ENCODE assay signal across 14 mouse cellular contexts in the genomic region with DNA sequence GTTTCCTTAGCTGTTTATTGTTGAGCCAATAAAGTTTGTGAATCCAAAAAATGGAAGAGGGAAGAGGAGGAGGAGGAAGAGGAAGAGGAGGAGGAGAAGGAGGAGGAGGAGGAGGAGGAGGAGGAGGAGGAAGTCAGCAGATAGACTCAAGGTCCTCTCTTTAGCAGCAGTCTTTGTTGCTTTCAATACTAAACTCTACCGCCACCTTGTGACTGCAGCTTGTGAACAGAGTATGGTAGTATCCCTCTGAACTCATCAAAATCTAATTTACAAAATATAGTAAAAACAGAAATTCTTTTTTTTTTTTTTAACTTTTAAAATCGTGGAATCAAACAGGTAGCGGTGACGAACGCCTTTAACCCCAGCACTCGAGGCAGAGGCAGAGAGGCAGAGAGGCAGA. TPM values are rescaled to one million over a fixed set of nuclear protein-coding genes. Genes with fewer than 3 reads are reported as not detected.
A peak's percentile ranks its signal among the peaks of the same experiment; 100 is the strongest.
DNase-seq lines count a peak whose midpoint lies in the region; ATAC-seq and TF ChIP-seq lines count a peak whose summit lies in the region.
"Had no signal": no experiment of that assay in that cellular context is flagged by ENCODE, and none has a peak within 500 bp of the region (broad histone marks: within the 10 kb centered on the region; RNA-seq: fewer than 3 reads in every experiment).

No protein-coding gene starts in this region.

- H3K27me3 ChIP-seq in kidney, adult 2 months (replicated peaks; ENCODE audit: control insufficient read depth, insufficient read depth, low read length) = no peaks in the 10 kb centered on the region
- no peaks in the 10 kb centered on the region for H3K27me3 ChIP-seq in forebrain, embryonic 12.5 days

- H3K9me3 ChIP-seq in forebrain, embryonic 12.5 days = no peaks in the 10 kb centered on the region
- H3K9me3 ChIP-seq: heart, embryonic 10.5 days had no signal

- ATAC-seq in CD4-positive, CD25-positive, alpha-beta regulatory T cell, adult 4 months = no peak
- ATAC-seq in megakaryocyte-erythroid progenitor cell, adult 5-6 weeks (replicated peaks; ENCODE audit: low FRiP score, low TSS enrichment, poor library complexity, severe bottlenecking) = 0 out of 2 replicates have a peak, but pooled peaks have one; percentile 48
- no peak for ATAC-seq in forebrain, embryonic 12.5 days (ENCODE audit: low FRiP score)

- 63% methylated on average over 6 of the region's 6 CpGs for WGBS in kidney, adult 2 months
- 76% methylated on average over 6 of the region's 6 CpGs for WGBS in forebrain, embryonic 12.5 days

- no peak overlapping the region for H3K4me3 ChIP-seq in kidney, adult 2 months (ENCODE audit: insufficient read depth, low read depth, low read length)
- no peak overlapping the region for H3K4me3 ChIP-seq in forebrain, embryonic 12.5 days (replicated peaks)
- H3K4me3 ChIP-seq: heart, embryonic 10.5 days; megakaryocyte, embryonic 14.5 days had no signal

- no peak for TF ChIP-seq POLR2A in kidney, adult 2 months (IDR thresholded peaks at IDR 0.05; ENCODE audit: low read depth, low read length)

- H3K4me2 ChIP-seq in forebrain, embryonic 12.5 days = no peak overlapping the region

- H3K27ac ChIP-seq in kidney, adult 2 months (ENCODE audit: insufficient read depth, low read depth, low read length) = no peak overlapping the region
- no peak overlapping the region for H3K27ac ChIP-seq in forebrain, embryonic 12.5 days

- H3K9ac ChIP-seq in forebrain, embryonic 12.5 days = no peak overlapping the region

- TF ChIP-seq CTCF in kidney, adult 2 months (conservative IDR thresholded peaks at IDR 0.05; ENCODE audit: insufficient read depth, insufficient read length, low read depth, low read length) = no peak

- DNase-seq in CD4-positive, CD25-positive, alpha-beta regulatory T cell, adult 2 months (ENCODE audit: low read depth, low spot score) = peak; percentile 26
- DNase-seq in kidney, adult 9 months = peak; percentile 27
- no peak for DNase-seq in kidney, adult 2 months
- DNase-seq in right cerebral cortex, adult 2 months (ENCODE audit: low spot score in 2 of 2) = peak; percentile 26 to 44
- no peak for DNase-seq in right cerebral cortex, postnatal 10 days (ENCODE audit: low spot score in 2 of 2)
- DNase-seq: cerebellum, adult 8-10 months; kidney, adult 18-20 months had no signal

- no peaks in the 10 kb centered on the region for H3K4me1 ChIP-seq in kidney, adult 2 months (ENCODE audit: control insufficient read depth, insufficient read depth, low read length)
- peaks cover 3% of the 10 kb centered on the region; the same call in 1 of the 2 replicates for H3K4me1 ChIP-seq in forebrain, embryonic 12.5 days

- H3K36me3 ChIP-seq in kidney, adult 2 months (ENCODE audit: control insufficient read depth, insufficient read depth, low read length) = no peaks in the 10 kb centered on the region
- no peaks in the 10 kb centered on the region for H3K36me3 ChIP-seq in forebrain, embryonic 12.5 days (replicated peaks)
- H3K36me3 ChIP-seq: heart, embryonic 10.5 days had no signal

RNA-seq across cellular contexts. Expression of gene Lrrc10, which starts 4.8 kb away (rescaled TPM):
- polyA plus RNA-seq in CD4-positive, CD25-positive, alpha-beta regulatory T cell, adult 4 months (2017; shearing (Covaris generic)) = not detected
- polyA plus RNA-seq in kidney, adult 2 months (2012; rRNA removed) = 0.13 TPM in 1 of 2 replicates, not detected in the other
- total RNA-seq in megakaryocyte-erythroid progenitor cell, adult 5-6 weeks (2014; fragmentation: Nextera tagmentation) = not detected in 2 replicates
- total RNA-seq in megakaryocyte-erythroid progenitor cell, adult 5-6 weeks (2017) = not detected in 2 replicates
- polyA plus RNA-seq in forebrain, embryonic 12.5 days (2016; fragmentation: Nextera tagmentation; extraction: Ambion mirVana) = not detected in 2 replicates
- total RNA-seq: left cerebral cortex, postnatal 25 days had no signal
- polyA plus RNA-seq: neural tube, embryonic 14.5 days had no signal

RNA-seq across cellular contexts. Expression of gene Cct2, which starts 23.3 kb away (rescaled TPM):
- polyA plus RNA-seq in CD4-positive, CD25-positive, alpha-beta regulatory T cell, adult 4 months (2017; shearing (Covaris generic)) = 100 to 1,000 TPM; 185 to 226 TPM
- polyA plus RNA-seq in kidney, adult 2 months (2012; rRNA removed) = 67.1 and 84.6 TPM in 2 replicates
- total RNA-seq in megakaryocyte-erythroid progenitor cell, adult 5-6 weeks (2014; fragmentation: Nextera tagmentation) = 545 and 559 TPM in 2 replicates
- total RNA-seq in megakaryocyte-erythroid progenitor cell, adult 5-6 weeks (2017) = 707 and 779 TPM in 2 replicates
- polyA plus RNA-seq in forebrain, embryonic 12.5 days (2016; fragmentation: Nextera tagmentation; extraction: Ambion mirVana) = 263 and 274 TPM in 2 replicates

RNA-seq across cellular contexts. Expression of gene Best3, which starts 54.2 kb away (rescaled TPM):
- not detected for polyA plus RNA-seq in CD4-positive, CD25-positive, alpha-beta regulatory T cell, adult 4 months (2017; shearing (Covaris generic))
- polyA plus RNA-seq in kidney, adult 2 months (2012; rRNA removed) = 0.97 and 1.1 TPM in 2 replicates
- not detected in 2 replicates for total RNA-seq in megakaryocyte-erythroid progenitor cell, adult 5-6 weeks (2014; fragmentation: Nextera tagmentation)
- total RNA-seq in megakaryocyte-erythroid progenitor cell, adult 5-6 weeks (2017) = not detected in 2 replicates
- 0.09 TPM in 1 of 2 replicates, not detected in the other for polyA plus RNA-seq in forebrain, embryonic 12.5 days (2016; fragmentation: Nextera tagmentation; extraction: Ambion mirVana)

Comparison
In these comparisons a context has a peak if more than half of its experiments do, and no peak if none do; other contexts are left out.
1. DNase-seq: peak in CD4-positive, CD25-positive, alpha-beta regulatory T cell, adult 2 months (single experiment), kidney, adult 9 months (single experiment) and right cerebral cortex, adult 2 months (2 of 2); none in kidney, adult 2 months (single experiment) and right cerebral cortex, postnatal 10 days (0 of 2).